Mouse (Mus musculus): ENCODE results near the gene Edar. TPM values are rescaled to one million over a fixed set of nuclear protein-coding genes. Genes with fewer than 3 reads are reported as not detected.

The Edar gene
- polyA plus RNA-seq, 1 experiment from 2014 or later: 0.93 TPM

- H3K27me3 ChIP-seq: peaks cover 57% of the 10 kb centered on the region
- peak overlapping the region; percentile 25 for H3K4me2 ChIP-seq
Measured at GRCm38 (mm10) chr10:58672557-58673277, 2.7 kb downstream of the Edar start.

GRCm38 (mm10) chr10:58663868-58664267 is 11.6 kb downstream of the Edar start:
- H3K4me1 ChIP-seq: no peaks in the 10 kb centered on the region
- no peaks in the 10 kb centered on the region for H3K9me3 ChIP-seq
- H3K27ac ChIP-seq: no peak overlapping the region
- WGBS: 84% methylated on average over 5 of the region's 5 CpGs
- no peak overlapping the region for H3K9ac ChIP-seq
- no peak overlapping the region for H3K4me3 ChIP-seq (replicated peaks)
- peaks cover 60% of the 10 kb centered on the region for H3K27me3 ChIP-seq
- no peak overlapping the region for H3K4me2 ChIP-seq
- no peak for ATAC-seq (ENCODE audit: low FRiP score)
- no peaks in the 10 kb centered on the region for H3K36me3 ChIP-seq (replicated peaks)

More at GRCm38 (mm10) chr10:58672557-58673277, 2.7 kb downstream of the Edar start:
- Histone ChIP-seq H3K4me1 (peaks cover 32% of the 10 kb centered on the region), H3K9me3 (no peaks in the 10 kb centered on the region), H3K27ac (peak overlapping the region; percentile 79), H3K9ac (no peak overlapping the region), H3K36me3 (replicated peaks) (no peaks in the 10 kb centered on the region), H3K4me3 (replicated peaks) (no peak overlapping the region)
- ATAC-seq (ENCODE audit: low FRiP score): peak; percentile 92
- 10% methylated on average over 10 of the region's 10 CpGs for WGBS

GRCm38 (mm10) chr10:58663417-58663816 is 12.0 kb downstream of the Edar start:
- ATAC-seq (ENCODE audit: low FRiP score): no peak
- Histone ChIP-seq H3K36me3 (replicated peaks) (no peaks in the 10 kb centered on the region), H3K4me2 (no peak overlapping the region), H3K9me3 (no peaks in the 10 kb centered on the region), H3K4me1 (no peaks in the 10 kb centered on the region), H3K9ac (no peak overlapping the region), H3K4me3 (replicated peaks) (no peak overlapping the region), H3K27ac (no peak overlapping the region), H3K27me3 (peaks cover 60% of the 10 kb centered on the region)
- WGBS: 91% methylated on average over 6 of the region's 6 CpGs

GRCm38 (mm10) chr10:58659268-58659986 is 16.0 kb downstream of the Edar start:
- 68% methylated on average over 11 of the region's 11 CpGs for WGBS
- no peak overlapping the region for H3K4me2 ChIP-seq
- no peak for ATAC-seq (ENCODE audit: low FRiP score)

GRCm38 (mm10) chr10:58657731-58658130 is 17.7 kb downstream of the Edar start:
- no peaks in the 10 kb centered on the region for H3K36me3 ChIP-seq (replicated peaks)
- H3K4me1 ChIP-seq: peaks cover 6% of the 10 kb centered on the region
- H3K9ac ChIP-seq: no peak overlapping the region
- no peaks in the 10 kb centered on the region for H3K9me3 ChIP-seq
- no peak overlapping the region for H3K27ac ChIP-seq
- peaks cover 57% of the 10 kb centered on the region for H3K27me3 ChIP-seq
- WGBS: 61% methylated on average over 2 of the region's 2 CpGs
- H3K4me3 ChIP-seq (replicated peaks): no peak overlapping the region
- H3K4me2 ChIP-seq: no peak overlapping the region
- no peak for ATAC-seq (ENCODE audit: low FRiP score)

More at GRCm38 (mm10) chr10:58659268-58659986, 16.0 kb downstream of the Edar start:
- Histone ChIP-seq H3K27me3 (peaks cover 55% of the 10 kb centered on the region), H3K4me3 (replicated peaks) (no peak overlapping the region), H3K4me1 (no peaks in the 10 kb centered on the region), H3K9ac (no peak overlapping the region), H3K9me3 (no peaks in the 10 kb centered on the region), H3K36me3 (replicated peaks) (no peaks in the 10 kb centered on the region), H3K27ac (no peak overlapping the region)

- H3K4me3 ChIP-seq (replicated peaks): no peak overlapping the region
- no peak overlapping the region for H3K9ac ChIP-seq
- H3K27ac ChIP-seq: no peak overlapping the region
- no peak overlapping the region for H3K4me2 ChIP-seq
- peaks cover 59% of the 10 kb centered on the region for H3K27me3 ChIP-seq
- WGBS: 80% methylated on average over 3 of the region's 3 CpGs
- ATAC-seq (ENCODE audit: low FRiP score): no peak
- H3K4me1 ChIP-seq: peaks cover 28% of the 10 kb centered on the region
- no peaks in the 10 kb centered on the region for H3K9me3 ChIP-seq
- no peaks in the 10 kb centered on the region for H3K36me3 ChIP-seq (replicated peaks)
Measured at GRCm38 (mm10) chr10:58653679-58654078, 21.8 kb downstream of the Edar start.

- Histone ChIP-seq H3K9me3 (no peaks in the 10 kb centered on the region), H3K36me3 (replicated peaks) (no peaks in the 10 kb centered on the region), H3K4me2 (peak overlapping the region; percentile 39), H3K9ac (peak overlapping the region; percentile 38; the same call in 1 of the 2 replicates), H3K4me3 (replicated peaks) (no peak overlapping the region), H3K27me3 (peaks cover 60% of the 10 kb centered on the region), H3K4me1 (peaks cover 28% of the 10 kb centered on the region), H3K27ac (peak overlapping the region; percentile 50)
- ATAC-seq (ENCODE audit: low FRiP score): peak; percentile 27; the same call in 1 of the 2 replicates
- 26% methylated on average over 10 of the region's 10 CpGs for WGBS
Measured at GRCm38 (mm10) chr10:58652418-58653394, 22.7 kb downstream of the Edar start.

- 2% methylated on average over 9 of the region's 9 CpGs for WGBS
- H3K36me3 ChIP-seq (replicated peaks): no peaks in the 10 kb centered on the region
- H3K4me3 ChIP-seq (replicated peaks): no peak overlapping the region
- peak overlapping the region; percentile 38; the same call in 1 of the 2 replicates for H3K9ac ChIP-seq
- H3K27me3 ChIP-seq: peaks cover 61% of the 10 kb centered on the region
- H3K4me1 ChIP-seq: peaks cover 28% of the 10 kb centered on the region
- ATAC-seq (ENCODE audit: low FRiP score): peak; percentile 77; the same call in 1 of the 2 replicates
- peaks cover 2% of the 10 kb centered on the region; the same call in 1 of the 2 replicates for H3K9me3 ChIP-seq
- H3K4me2 ChIP-seq: peak overlapping the region; percentile 39
- peak overlapping the region; percentile 50 for H3K27ac ChIP-seq
Measured at GRCm38 (mm10) chr10:58652045-58652417, 23.4 kb downstream of the Edar start.

- peaks cover 64% of the 10 kb centered on the region for H3K27me3 ChIP-seq
- 2% methylated on average over 22 of the region's 22 CpGs for WGBS
- peak; percentile 84 for ATAC-seq (ENCODE audit: low FRiP score)
- no peaks in the 10 kb centered on the region for H3K36me3 ChIP-seq (replicated peaks)
- H3K27ac ChIP-seq: no peak overlapping the region
- peak overlapping the region; percentile 0; the same call in 1 of the 2 replicates for H3K4me3 ChIP-seq (replicated peaks)
- H3K9ac ChIP-seq: no peak overlapping the region
- H3K4me2 ChIP-seq: peak overlapping the region; percentile 39
- peaks cover 3% of the 10 kb centered on the region; the same call in 1 of the 2 replicates for H3K9me3 ChIP-seq
- peaks cover 28% of the 10 kb centered on the region for H3K4me1 ChIP-seq
Measured at GRCm38 (mm10) chr10:58651270-58652042, 24.0 kb downstream of the Edar start.

GRCm38 (mm10) chr10:58648787-58649186 is 26.7 kb downstream of the Edar start:
- no peaks in the 10 kb centered on the region for H3K36me3 ChIP-seq (replicated peaks)
- 68% methylated on average over 5 of the region's 5 CpGs for WGBS
- H3K27me3 ChIP-seq: peaks cover 64% of the 10 kb centered on the region
- peaks cover 28% of the 10 kb centered on the region for H3K4me1 ChIP-seq
- H3K4me3 ChIP-seq (replicated peaks): no peak overlapping the region
- H3K9ac ChIP-seq: no peak overlapping the region
- H3K9me3 ChIP-seq: peaks cover 3% of the 10 kb centered on the region; the same call in 1 of the 2 replicates
- no peak for ATAC-seq (ENCODE audit: low FRiP score)
- no peak overlapping the region for H3K4me2 ChIP-seq
- H3K27ac ChIP-seq: no peak overlapping the region

- Histone ChIP-seq H3K4me3 (replicated peaks) (no peak overlapping the region), H3K9ac (no peak overlapping the region), H3K9me3 (peaks cover 3% of the 10 kb centered on the region; the same call in 1 of the 2 replicates), H3K27me3 (peaks cover 58% of the 10 kb centered on the region), H3K27ac (no peak overlapping the region), H3K4me2 (no peak overlapping the region), H3K36me3 (replicated peaks) (no peaks in the 10 kb centered on the region), H3K4me1 (peaks cover 20% of the 10 kb centered on the region)
- no peak for ATAC-seq (ENCODE audit: low FRiP score)
- 82% methylated on average over 5 of the region's 5 CpGs for WGBS
Measured at GRCm38 (mm10) chr10:58644671-58645070, 30.8 kb downstream of the Edar start.
